Mouse (Mus musculus): Measurements from ENCODE around the gene Astl. TPM values are rescaled to one million over a fixed set of nuclear protein-coding genes. Genes with fewer than 3 reads are reported as not detected.

Astl gene
- total RNA-seq, 2 experiments from 2014 or later = 0.16 TPM; not detected in 1

Other genes with a start within 250 kb of the Astl start
- gene Ncaph, start 204.7 kb upstream of the Astl start, total RNA-seq (2021) = 10 to 100 TPM in 1 of 2 experiments, 1 to 10 TPM in 1; 9.0 to 12.5 TPM
- 1 to 10 TPM; 6.7 to 8.0 TPM for gene Itpripl1, start 195.2 kb upstream of the Astl start, total RNA-seq (2021)
- gene 1810024B03Rik, start 130.4 kb upstream of the Astl start, total RNA-seq (2021) = under 1 TPM; 0.52 to 0.93 TPM
- 10 to 100 TPM; 44.2 to 47.0 TPM for gene Snrnp200, start 130.3 kb upstream of the Astl start, total RNA-seq (2021)
- gene Ciao1, start 90.8 kb upstream of the Astl start, total RNA-seq (2021) = 10 to 100 TPM; 43.2 to 49.9 TPM
- 10 to 100 TPM; 39.0 to 41.8 TPM for gene Tmem127, start 90.7 kb upstream of the Astl start, total RNA-seq (2021)
- 100 to 1,000 TPM in 1 of 2 experiments, 10 to 100 TPM in 1; 98.8 to 104 TPM for gene Stard7, start 68.4 kb upstream of the Astl start, total RNA-seq (2021)
- gene Dusp2, start 2.5 kb upstream of the Astl start, total RNA-seq (2021) = 1 to 10 TPM; 2.6 TPM
- 1 to 10 TPM; 1.4 to 1.8 TPM for gene Adra2b, start 24.6 kb downstream of the Astl start, total RNA-seq (2021)
- gene Gpat2, start 86.6 kb downstream of the Astl start, total RNA-seq (2021) = under 1 TPM; 0.09 TPM
- gene Fahd2a, start 105.9 kb downstream of the Astl start, total RNA-seq (2021) = 10 to 100 TPM; 10.1 to 12.4 TPM
- gene Kcnip3, start 183.5 kb downstream of the Astl start, total RNA-seq (2021) = under 1 TPM; 0.49 to 0.59 TPM
- gene Prom2, start 202.8 kb downstream of the Astl start, total RNA-seq (2021) = not detected
- gene Zfp661, start 248.5 kb downstream of the Astl start, total RNA-seq (2021) = 1 to 10 TPM; 1.7 to 2.4 TPM
- gene Mrps5, start 248.6 kb downstream of the Astl start, total RNA-seq (2021) = 10 to 100 TPM; 89.6 to 96.3 TPM